Mouse (Mus musculus): ENCODE measurements at regions not wholly inside any gene's neighbourhood (a gene's known extent, or its start where the extent isn't known, plus 50 kb on each side); places are given as distances from the start of the nearest gene placed in this dataset.

GRCm38 (mm10) chr8:103750278-103751097 is 350.9 kb upstream of the Cdh5 start:
- no peak for TF ChIP-seq CTCF (IDR thresholded peaks at IDR 0.05; ENCODE audit: extremely low read depth, insufficient read depth, low read length)
- no peak for TF ChIP-seq POLR2A (IDR thresholded peaks at IDR 0.05; ENCODE audit: extremely low read depth, insufficient read depth, low read length)
